Mouse (Mus musculus): ENCODE results near the gene Lyrm4. TPM values are rescaled to one million over a fixed set of nuclear protein-coding genes. Genes with fewer than 3 reads are reported as not detected.

Lyrm4 gene
- polyA plus RNA-seq, 1 experiment from 2014 or later = 22.7 TPM

DNA sequence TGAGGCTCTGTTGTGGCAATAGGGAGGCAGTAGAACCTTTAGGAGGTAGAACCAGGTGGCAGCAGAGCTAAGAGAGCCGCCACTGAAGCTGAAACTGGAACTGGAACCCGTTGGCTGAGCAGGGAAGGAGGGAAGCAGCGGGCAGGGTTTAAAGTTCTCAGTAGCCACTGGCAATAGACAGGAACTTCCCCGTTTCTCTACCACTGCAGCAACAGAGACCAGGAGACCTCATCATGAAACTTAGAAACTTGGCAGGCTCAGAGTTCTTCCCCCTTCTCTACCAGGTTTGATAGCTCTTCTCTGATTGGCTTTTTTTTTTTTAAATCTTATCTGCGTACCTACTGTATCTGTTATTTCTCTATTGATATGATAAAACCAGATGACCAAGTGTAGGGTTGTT is 176.4 kb downstream of the Lyrm4 start:
- H3K36me3 ChIP-seq (ENCODE audit: control insufficient read depth, insufficient read depth, low read length) = no peaks in the 10 kb centered on the region
- H3K4me3 ChIP-seq (ENCODE audit: low read depth, low read length) = no peak overlapping the region
- ATAC-seq (ENCODE audit: low FRiP score) (no peak), DNase-seq (ENCODE audit: low spot score) (no peak)
- no peaks in the 10 kb centered on the region for H3K27me3 ChIP-seq (ENCODE audit: control insufficient read depth, insufficient read depth, low read length)
- no peaks in the 10 kb centered on the region for H3K4me1 ChIP-seq (replicated peaks; ENCODE audit: control insufficient read depth, insufficient read depth, low read length)
- 86% methylated on average over 5 of the region's 5 CpGs for WGBS
- H3K9ac ChIP-seq (ENCODE audit: low read depth, low read length) = no peak overlapping the region
- H3K9me3 ChIP-seq (ENCODE audit: control insufficient read depth, low read length) = no peaks in the 10 kb centered on the region
- H3K4me2 ChIP-seq (replicated peaks; ENCODE audit: low read depth, low read length) = no peak overlapping the region
- no peak overlapping the region for H3K27ac ChIP-seq (ENCODE audit: low read depth, low read length)

DNA sequence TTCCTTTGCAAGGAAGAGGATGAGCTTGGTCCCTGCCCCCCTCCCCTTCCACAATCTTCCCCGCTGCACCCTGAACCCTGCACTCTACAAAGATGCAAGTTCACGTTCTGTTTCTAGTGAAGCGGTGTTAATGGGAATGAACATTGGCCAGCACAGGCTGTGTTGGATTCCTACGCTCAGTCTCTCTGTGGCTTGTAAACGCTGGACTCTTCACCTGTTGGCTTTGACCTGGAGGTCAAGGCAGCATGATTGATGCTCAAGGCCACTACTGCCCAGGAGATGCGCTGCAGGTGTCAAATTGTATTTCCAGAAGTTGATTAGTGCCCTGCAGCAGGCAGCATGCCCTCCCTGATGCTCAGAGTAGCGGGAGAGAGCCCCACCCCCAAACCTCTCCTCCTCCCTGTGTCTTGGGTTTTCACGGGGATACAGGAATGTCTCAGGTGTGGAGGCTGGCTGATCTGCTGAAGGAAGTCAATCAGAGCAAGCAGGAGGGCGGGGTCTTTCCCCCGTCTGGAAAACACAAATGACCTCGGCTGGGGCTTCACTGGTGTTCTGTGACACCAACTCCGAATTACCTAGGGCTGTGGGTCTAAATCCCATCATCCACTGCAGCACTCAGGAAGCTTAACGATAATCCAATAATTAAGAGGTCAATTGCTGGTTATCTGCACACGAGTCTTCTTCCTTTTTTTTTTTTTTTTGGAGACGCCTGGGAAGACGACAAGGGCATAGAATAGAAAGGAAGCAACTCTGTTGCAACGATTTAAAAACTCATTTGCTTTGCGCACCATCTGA is 177.3 kb downstream of the Lyrm4 start:
- ATAC-seq (ENCODE audit: low FRiP score) = no peak
- WGBS = 77% methylated on average over 18 of the region's 18 CpGs
- no peak overlapping the region for H3K4me3 ChIP-seq (ENCODE audit: low read depth, low read length)

DNA sequence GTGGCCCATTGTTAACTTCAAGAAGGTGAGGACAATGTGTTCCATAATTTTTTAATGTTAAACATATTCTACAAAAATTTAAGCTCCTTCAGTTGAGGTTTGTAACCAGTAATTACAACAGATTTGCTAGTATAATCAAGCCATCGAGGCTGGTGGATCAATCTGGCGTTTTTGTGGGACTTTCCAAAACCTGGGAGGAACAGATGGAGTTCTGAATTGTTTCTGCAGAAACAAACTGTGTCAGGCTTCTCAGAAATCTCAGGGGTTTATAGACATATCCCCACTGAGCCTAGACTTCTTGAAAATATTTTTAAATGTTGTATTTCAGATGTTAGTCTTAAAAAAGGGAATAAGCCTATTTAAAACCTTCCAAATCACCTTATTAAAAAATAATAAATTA is 179.3 kb downstream of the Lyrm4 start:
- H3K27ac ChIP-seq (ENCODE audit: low read depth, low read length) = no peak overlapping the region
- no peaks in the 10 kb centered on the region for H3K4me1 ChIP-seq (replicated peaks; ENCODE audit: control insufficient read depth, insufficient read depth, low read length)
- 82% methylated on average over 2 of the region's 2 CpGs for WGBS
- H3K9me3 ChIP-seq (ENCODE audit: control insufficient read depth, low read length) = no peaks in the 10 kb centered on the region
- no peaks in the 10 kb centered on the region for H3K36me3 ChIP-seq (ENCODE audit: control insufficient read depth, insufficient read depth, low read length)
- ATAC-seq (ENCODE audit: low FRiP score) (no peak), DNase-seq (ENCODE audit: low spot score) (no peak)
- no peaks in the 10 kb centered on the region for H3K27me3 ChIP-seq (ENCODE audit: control insufficient read depth, insufficient read depth, low read length)
- H3K4me3 ChIP-seq (ENCODE audit: low read depth, low read length) = no peak overlapping the region
- no peak overlapping the region for H3K4me2 ChIP-seq (replicated peaks; ENCODE audit: low read depth, low read length)
- H3K9ac ChIP-seq (ENCODE audit: low read depth, low read length) = no peak overlapping the region

More for the DNA sequence above, 177.3 kb downstream of the Lyrm4 start:
- H3K4me1 ChIP-seq (replicated peaks; ENCODE audit: control insufficient read depth, insufficient read depth, low read length) = no peaks in the 10 kb centered on the region
- H3K36me3 ChIP-seq (ENCODE audit: control insufficient read depth, insufficient read depth, low read length) = no peaks in the 10 kb centered on the region
- no peak for DNase-seq (ENCODE audit: low spot score)
- no peak overlapping the region for H3K4me2 ChIP-seq (replicated peaks; ENCODE audit: low read depth, low read length)
- H3K27ac ChIP-seq (ENCODE audit: low read depth, low read length) = no peak overlapping the region
- no peaks in the 10 kb centered on the region for H3K9me3 ChIP-seq (ENCODE audit: control insufficient read depth, low read length)
- no peaks in the 10 kb centered on the region for H3K27me3 ChIP-seq (ENCODE audit: control insufficient read depth, insufficient read depth, low read length)
- H3K9ac ChIP-seq (ENCODE audit: low read depth, low read length) = no peak overlapping the region

Other genes with a start within 250 kb of the Lyrm4 start
- 19.4 and 22.5 TPM in 2 replicates for gene Rpp40, start 211.2 kb downstream of the Lyrm4 start, polyA plus RNA-seq (2014; fragmentation: Nextera tagmentation; extraction: Ambion mirVana)
- 0.76 and 0.82 TPM in 2 replicates for gene Ppp1r3g, start 158.7 kb downstream of the Lyrm4 start, polyA plus RNA-seq (2014; fragmentation: Nextera tagmentation; extraction: Ambion mirVana)
- 29.6 and 31.1 TPM in 2 replicates for gene Fars2, start 114 bp downstream of the Lyrm4 start, polyA plus RNA-seq (2014; fragmentation: Nextera tagmentation; extraction: Ambion mirVana)